Mouse (Mus musculus): Measurements from ENCODE around the gene Gm3486. TPM values are rescaled to one million over a fixed set of nuclear protein-coding genes. Genes with fewer than 3 reads are reported as not detected.
"Not testable (repeated sequence)": the region's sequence is repeated elsewhere in the genome, so short reads cannot be mapped to it uniquely, and the experiment has no call there.

The Gm3486 gene
- total RNA-seq (2012; rRNA removed): not detected in 2 replicates
- not detected in 2 replicates for total RNA-seq (2014; rRNA removed)
- not detected in 2 replicates for polyA plus RNA-seq (2012; ENCODE audit: insufficient read length, low read depth)

DNA sequence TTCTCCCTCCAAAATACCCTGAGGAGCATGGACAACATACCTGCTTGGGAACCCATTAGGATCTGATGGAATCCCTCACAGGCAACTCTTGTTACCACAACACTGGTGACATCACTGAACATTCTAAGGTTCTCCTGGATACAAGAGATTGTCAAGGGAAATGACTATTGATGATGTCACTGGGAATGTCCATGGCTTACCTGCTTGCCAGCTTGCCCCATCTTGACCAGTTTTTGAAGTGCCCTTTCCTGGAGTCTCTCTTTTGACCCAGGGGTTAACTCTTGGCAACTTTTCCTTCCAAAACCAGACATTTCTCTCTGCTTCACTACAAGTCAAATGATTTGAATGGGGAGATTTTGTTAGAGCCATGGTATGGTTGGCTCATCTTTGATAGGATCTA lies at the start of gene Gm3486:
Gene Gm3486 (minus strand): TSS at position 101 of the 400 bp plus-strand sequence.
- H3K27me3 ChIP-seq (replicated peaks); H3K4me3 ChIP-seq (replicated peaks in 1 of 3; ENCODE audit: low read depth in 2 of 3, low read length in 2 of 3, poor library complexity in 1 of 3); H3K36me3 ChIP-seq (replicated peaks in 1 of 2; ENCODE audit: control insufficient read depth in 1 of 2, insufficient read depth in 1 of 2, low read length in 1 of 2); H3K4me2 ChIP-seq (ENCODE audit: insufficient read depth, low read depth, poor library complexity, severe bottlenecking); H3K4me1 ChIP-seq (ENCODE audit: control insufficient read depth in 1 of 2, insufficient read depth in 2 of 2); H3K9me3 ChIP-seq (replicated peaks; ENCODE audit: low read length); H3K9ac ChIP-seq (ENCODE audit: insufficient read depth, low read depth); H3K79me2 ChIP-seq (replicated peaks; ENCODE audit: control insufficient read depth, extremely low read depth, insufficient read depth, poor library complexity, severe bottlenecking); H3K27ac ChIP-seq (ENCODE audit: insufficient read depth, low read depth); in situ Hi-C loops (cut with MboI; ENCODE audit: low pct_ligation_motif_present, low pct_unique_long_range_greater_than_20kb, low sequenced_read_pairs); DNase-seq (ENCODE audit: extremely low read depth); dilution Hi-C loops (cut with MboI; ENCODE audit: extremely low pct_ligation_motif_present, extremely low pct_unique_long_range_greater_than_20kb, low sequenced_read_pairs): not testable (repeated sequence)

DNA sequence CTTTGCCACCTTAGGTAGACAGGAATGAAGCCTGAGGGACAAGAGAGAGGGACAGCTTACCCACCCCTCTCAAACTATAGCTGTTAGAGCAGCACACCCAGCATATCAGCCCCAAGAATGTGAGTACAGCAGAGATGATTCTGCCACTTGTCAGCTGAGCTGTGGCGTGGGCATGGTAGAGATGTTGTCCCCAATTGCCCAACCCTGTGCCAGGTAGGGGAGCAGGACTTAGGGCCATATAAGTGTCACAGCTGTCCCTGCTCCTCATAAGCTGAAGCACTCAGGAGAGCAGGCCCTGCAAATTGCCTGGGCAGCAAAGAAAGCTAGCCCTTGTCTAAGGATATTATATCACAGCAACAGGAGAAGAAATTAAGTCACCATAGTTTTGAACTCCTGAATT lies 35.4 kb upstream of the Gm3486 start:
- in situ Hi-C loops (cut with MboI; ENCODE audit: low pct_ligation_motif_present, low pct_unique_long_range_greater_than_20kb, low sequenced_read_pairs); dilution Hi-C loops (cut with MboI; ENCODE audit: extremely low pct_ligation_motif_present, extremely low pct_unique_long_range_greater_than_20kb, low sequenced_read_pairs); DNase-seq (ENCODE audit: extremely low read depth): not testable (repeated sequence)

GRCm38 (mm10) chr14:41520683-41521082 lies 31.4 kb upstream of the Gm3486 start:
- H3K9me3 ChIP-seq (replicated peaks; ENCODE audit: low read length); DNase-seq (ENCODE audit: extremely low read depth); H3K4me2 ChIP-seq (ENCODE audit: insufficient read depth, low read depth, poor library complexity, severe bottlenecking); dilution Hi-C loops (cut with MboI; ENCODE audit: extremely low pct_ligation_motif_present, extremely low pct_unique_long_range_greater_than_20kb, low sequenced_read_pairs); H3K27me3 ChIP-seq (replicated peaks); H3K36me3 ChIP-seq (replicated peaks in 1 of 2; ENCODE audit: control insufficient read depth in 1 of 2, insufficient read depth in 1 of 2, low read length in 1 of 2); H3K9ac ChIP-seq (ENCODE audit: insufficient read depth, low read depth); H3K4me1 ChIP-seq (ENCODE audit: control insufficient read depth in 1 of 2, insufficient read depth in 2 of 2); H3K27ac ChIP-seq (ENCODE audit: insufficient read depth, low read depth); H3K79me2 ChIP-seq (replicated peaks; ENCODE audit: control insufficient read depth, extremely low read depth, insufficient read depth, poor library complexity, severe bottlenecking); in situ Hi-C loops (cut with MboI; ENCODE audit: low pct_ligation_motif_present, low pct_unique_long_range_greater_than_20kb, low sequenced_read_pairs); H3K4me3 ChIP-seq (replicated peaks in 1 of 3; ENCODE audit: low read depth in 2 of 3, low read length in 2 of 3, poor library complexity in 1 of 3): not testable (repeated sequence)

More for the DNA sequence above, 35.4 kb upstream of the Gm3486 start:
- not testable (repeated sequence) for H3K36me3 ChIP-seq (replicated peaks in 1 of 2; ENCODE audit: control insufficient read depth in 1 of 2, insufficient read depth in 1 of 2, low read length in 1 of 2); H3K4me2 ChIP-seq (ENCODE audit: insufficient read depth, low read depth, poor library complexity, severe bottlenecking); H3K4me1 ChIP-seq (ENCODE audit: control insufficient read depth in 1 of 2, insufficient read depth in 2 of 2); H3K27me3 ChIP-seq (replicated peaks); H3K4me3 ChIP-seq (replicated peaks in 1 of 3; ENCODE audit: low read depth in 2 of 3, low read length in 2 of 3, poor library complexity in 1 of 3); H3K27ac ChIP-seq (ENCODE audit: insufficient read depth, low read depth); H3K9me3 ChIP-seq (replicated peaks; ENCODE audit: low read length); H3K9ac ChIP-seq (ENCODE audit: insufficient read depth, low read depth); H3K79me2 ChIP-seq (replicated peaks; ENCODE audit: control insufficient read depth, extremely low read depth, insufficient read depth, poor library complexity, severe bottlenecking)

- H3K4me3 ChIP-seq (replicated peaks in 1 of 3; ENCODE audit: low read depth in 2 of 3, low read length in 2 of 3, poor library complexity in 1 of 3); H3K79me2 ChIP-seq (replicated peaks; ENCODE audit: control insufficient read depth, extremely low read depth, insufficient read depth, poor library complexity, severe bottlenecking); H3K9ac ChIP-seq (ENCODE audit: insufficient read depth, low read depth); H3K4me2 ChIP-seq (ENCODE audit: insufficient read depth, low read depth, poor library complexity, severe bottlenecking); H3K27me3 ChIP-seq (replicated peaks); in situ Hi-C loops (cut with MboI; ENCODE audit: low pct_ligation_motif_present, low pct_unique_long_range_greater_than_20kb, low sequenced_read_pairs); DNase-seq (ENCODE audit: extremely low read depth); H3K9me3 ChIP-seq (replicated peaks; ENCODE audit: low read length); H3K4me1 ChIP-seq (ENCODE audit: control insufficient read depth in 1 of 2, insufficient read depth in 2 of 2); H3K27ac ChIP-seq (ENCODE audit: insufficient read depth, low read depth); dilution Hi-C loops (cut with MboI; ENCODE audit: extremely low pct_ligation_motif_present, extremely low pct_unique_long_range_greater_than_20kb, low sequenced_read_pairs); H3K36me3 ChIP-seq (replicated peaks in 1 of 2; ENCODE audit: control insufficient read depth in 1 of 2, insufficient read depth in 1 of 2, low read length in 1 of 2): not testable (repeated sequence)
These were observed 35.9 kb downstream of the Gm3486 start, which contains the start of gene Gm7954 for GRCm38 (mm10) chr14:41453418-41453817. TSS of gene Gm7954 (minus strand) at chr14:41453518.

Other genes with a start within 250 kb of the Gm3486 start
- gene Gm2832, start 210.7 kb downstream of the Gm3486 start, total RNA-seq (2012; rRNA removed): not detected in 2 replicates
- 0.18 TPM in 1 of 2 replicates, not detected in the other for gene Gm2832, start 210.7 kb downstream of the Gm3486 start, total RNA-seq (2014; rRNA removed)
- not detected in 2 replicates for gene Gm2832, start 210.7 kb downstream of the Gm3486 start, polyA plus RNA-seq (2012; ENCODE audit: insufficient read length, low read depth)
- gene Gm5798, start 140.9 kb downstream of the Gm3486 start, total RNA-seq (2012; rRNA removed): not detected in 2 replicates
- gene Gm5798, start 140.9 kb downstream of the Gm3486 start, total RNA-seq (2014; rRNA removed): not detected in 2 replicates
- gene Gm5798, start 140.9 kb downstream of the Gm3486 start, polyA plus RNA-seq (2012; ENCODE audit: insufficient read length, low read depth): not detected in 2 replicates
- gene Gm7945, start 103.1 kb downstream of the Gm3486 start, total RNA-seq (2012; rRNA removed): not detected in 2 replicates
- not detected in 2 replicates for gene Gm7945, start 103.1 kb downstream of the Gm3486 start, total RNA-seq (2014; rRNA removed)
- gene Gm7945, start 103.1 kb downstream of the Gm3486 start, polyA plus RNA-seq (2012; ENCODE audit: insufficient read length, low read depth): not detected in 2 replicates
- gene Gm6482, start 81.2 kb downstream of the Gm3486 start, total RNA-seq (2012; rRNA removed): not detected in 2 replicates
- gene Gm6482, start 81.2 kb downstream of the Gm3486 start, total RNA-seq (2014; rRNA removed): not detected in 2 replicates
- gene Gm6482, start 81.2 kb downstream of the Gm3486 start, polyA plus RNA-seq (2012; ENCODE audit: insufficient read length, low read depth): not detected in 2 replicates
- not detected in 2 replicates for gene Gm7954, start 36.0 kb downstream of the Gm3486 start, total RNA-seq (2012; rRNA removed)
- gene Gm7954, start 36.0 kb downstream of the Gm3486 start, total RNA-seq (2014; rRNA removed): not detected in 2 replicates
- gene Gm7954, start 36.0 kb downstream of the Gm3486 start, polyA plus RNA-seq (2012; ENCODE audit: insufficient read length, low read depth): not detected in 2 replicates
- not detected in 2 replicates for gene Gm7970, start 66.1 kb upstream of the Gm3486 start, total RNA-seq (2012; rRNA removed)
- not detected in 2 replicates for gene Gm7970, start 66.1 kb upstream of the Gm3486 start, total RNA-seq (2014; rRNA removed)
- gene Gm7970, start 66.1 kb upstream of the Gm3486 start, polyA plus RNA-seq (2012; ENCODE audit: insufficient read length, low read depth): not detected in 2 replicates
- gene 1700049E17Rik2, start 83.7 kb upstream of the Gm3486 start, total RNA-seq (2012; rRNA removed): not detected in 2 replicates
- not detected in 2 replicates for gene 1700049E17Rik2, start 83.7 kb upstream of the Gm3486 start, total RNA-seq (2014; rRNA removed)
- gene 1700049E17Rik2, start 83.7 kb upstream of the Gm3486 start, polyA plus RNA-seq (2012; ENCODE audit: insufficient read length, low read depth): not detected in 2 replicates
- not detected in 2 replicates for gene Gm3072, start 135.1 kb upstream of the Gm3486 start, total RNA-seq (2012; rRNA removed)
- not detected in 2 replicates for gene Gm3072, start 135.1 kb upstream of the Gm3486 start, total RNA-seq (2014; rRNA removed)
- not detected in 2 replicates for gene Gm3072, start 135.1 kb upstream of the Gm3486 start, polyA plus RNA-seq (2012; ENCODE audit: insufficient read length, low read depth)
- gene Gm3676, start 157.0 kb upstream of the Gm3486 start, total RNA-seq (2012; rRNA removed): not detected in 2 replicates
- gene Gm3676, start 157.0 kb upstream of the Gm3486 start, total RNA-seq (2014; rRNA removed): not detected in 2 replicates
- not detected in 2 replicates for gene Gm3676, start 157.0 kb upstream of the Gm3486 start, polyA plus RNA-seq (2012; ENCODE audit: insufficient read length, low read depth)
- gene Gm8068, start 212.4 kb upstream of the Gm3486 start, total RNA-seq (2012; rRNA removed): not detected in 2 replicates
- not detected in 2 replicates for gene Gm8068, start 212.4 kb upstream of the Gm3486 start, total RNA-seq (2014; rRNA removed)
- not detected in 2 replicates for gene Gm8068, start 212.4 kb upstream of the Gm3486 start, polyA plus RNA-seq (2012; ENCODE audit: insufficient read length, low read depth)

Measured in CH12.LX (cell line).